Mouse (Mus musculus): Measurements from ENCODE around the gene G6pc3.

DNA sequence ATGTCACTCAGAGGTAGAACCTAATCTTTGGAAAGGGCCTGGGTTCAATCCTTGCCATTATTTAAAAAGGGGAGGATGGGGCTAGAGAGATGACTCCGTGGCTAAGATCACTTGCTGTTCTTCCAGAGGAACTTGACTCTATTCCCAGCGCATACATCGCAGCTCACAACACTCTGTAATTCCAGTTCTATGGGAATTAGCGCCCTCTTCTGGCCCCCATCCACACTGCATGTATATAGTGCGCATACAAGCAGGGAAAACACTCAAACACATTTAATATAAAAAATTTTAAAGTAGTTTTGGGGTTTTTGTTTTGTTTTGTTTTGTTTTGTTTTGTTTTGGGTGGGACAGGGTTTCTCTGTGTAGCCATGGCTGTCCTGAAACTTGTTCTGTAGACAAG is 52.5 kb downstream of the G6pc3 start:
- TF ChIP-seq CTCF (IDR thresholded peaks at IDR 0.05; ENCODE audit: borderline replicate concordance, control insufficient read depth, extremely low read depth, insufficient read depth, low read length, poor library complexity) (no peak), POLR2A (IDR thresholded peaks at IDR 0.05; ENCODE audit: control insufficient read depth, extremely low read depth, insufficient read depth, low read length, poor library complexity) (no peak)
